Mouse (Mus musculus) cerebral cortex, adult 2 months (tissue): ENCODE results near the gene Nkx1-2.

Experiments used
- WGBS: fragments of 180-500 bp; shearing (Covaris S2); methylation state at CpG from one replicate; pipeline ENCODE4 v1.1.7; 2018; 5-methylcytosine and 5-hydroxymethylcytosine counted together

Nkx1-2 gene

GRCm38 (mm10) chr7:132599071-132599975, at the start of gene Nkx1-2:
Nkx1-2 (minus strand) TSS chr7:132599637.
- 4% methylated on average over 51 of the region's 52 CpGs for WGBS

DNA sequence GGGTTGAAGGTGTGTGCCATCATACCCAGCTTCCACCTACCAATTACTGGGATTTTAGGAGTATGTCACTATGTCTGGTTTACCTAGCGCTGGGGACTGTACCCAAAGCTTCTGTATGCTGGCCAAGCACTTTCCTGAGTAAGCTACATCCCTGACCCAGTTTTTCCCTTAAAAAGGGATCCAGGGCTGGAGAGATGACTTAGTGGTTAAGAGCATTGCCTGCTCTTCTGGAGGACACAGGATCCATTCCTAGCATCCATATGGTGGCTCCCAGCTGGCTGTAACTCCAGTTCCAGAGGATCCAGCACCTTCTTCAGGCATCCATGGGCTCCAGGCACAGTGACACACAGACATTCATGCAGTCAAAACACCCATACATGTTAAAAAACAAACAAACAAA, 47.1 kb upstream of the Nkx1-2 start:
- WGBS: 91% methylated on average over 1 of the region's 1 CpGs

DNA sequence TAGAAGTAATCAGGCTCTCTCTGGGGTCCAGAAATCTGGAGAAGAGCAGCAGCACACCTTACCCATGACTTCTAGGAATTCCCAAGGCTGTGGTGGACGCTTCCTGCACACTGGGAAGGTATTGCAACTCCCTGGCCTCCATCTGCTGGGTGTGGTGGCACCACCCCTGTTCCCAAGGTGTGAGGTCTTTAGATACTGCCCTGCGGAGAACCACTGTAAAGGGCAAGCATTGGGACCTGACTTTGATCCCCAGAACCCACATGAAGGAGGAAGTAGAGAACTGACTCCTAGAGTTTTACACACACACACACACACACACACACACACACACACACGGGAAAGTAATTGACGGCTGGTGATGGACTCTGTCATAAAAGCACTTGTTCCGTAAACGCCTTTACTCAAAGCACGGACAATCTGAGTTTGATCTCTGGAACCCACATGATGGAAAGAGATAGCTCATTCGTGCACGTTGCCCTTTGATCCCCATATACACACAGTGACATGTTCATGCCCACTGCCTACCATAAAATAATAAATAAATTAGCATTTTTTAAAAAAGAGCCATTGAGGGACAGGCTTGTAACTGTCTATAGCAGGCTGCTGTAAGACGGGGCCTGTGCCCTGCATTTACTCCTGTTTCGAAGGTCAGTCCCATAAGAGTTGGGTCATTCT, 45.3 kb upstream of the Nkx1-2 start:
- 95% methylated on average over 11 of the region's 11 CpGs for WGBS

GRCm38 (mm10) chr7:132641606-132642005, 42.2 kb upstream of the Nkx1-2 start:
- 97% methylated on average over 1 of the region's 1 CpGs for WGBS

GRCm38 (mm10) chr7:132640946-132641345, 41.5 kb upstream of the Nkx1-2 start:
- WGBS: 57% methylated on average over 9 of the region's 9 CpGs

DNA sequence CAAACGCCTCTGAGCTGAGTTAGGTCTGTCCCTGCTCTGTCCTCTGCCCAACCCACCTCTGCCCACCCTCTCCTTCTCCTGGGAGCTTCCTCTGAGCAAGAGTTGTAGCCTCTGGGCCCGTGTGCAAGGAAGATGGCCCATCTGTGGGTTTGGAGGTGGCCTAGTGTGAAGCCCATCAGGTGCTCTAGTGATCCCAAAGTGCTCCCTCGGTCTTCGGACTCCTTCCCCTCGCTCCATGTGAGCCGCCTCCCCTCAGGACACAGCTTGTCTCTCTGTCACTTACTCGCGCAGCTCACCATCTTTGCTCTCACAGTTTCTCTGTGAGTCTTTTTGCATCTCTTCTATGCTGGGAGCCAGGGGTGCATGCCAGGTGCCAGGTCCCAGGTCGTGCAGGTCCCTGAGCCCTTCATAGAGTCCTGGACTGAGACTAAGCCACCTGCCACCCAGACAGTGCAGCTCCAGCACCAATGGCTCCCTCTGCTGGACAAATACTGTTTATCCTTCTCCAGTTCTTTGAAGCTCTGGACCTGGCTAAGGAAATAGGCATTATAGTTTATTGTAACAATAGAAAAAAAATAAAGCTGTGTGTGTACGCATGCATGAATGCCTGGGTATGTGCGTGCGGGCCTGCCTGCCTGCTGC, 39.1 kb upstream of the Nkx1-2 start:
- 62% methylated on average over 12 of the region's 12 CpGs for WGBS

DNA sequence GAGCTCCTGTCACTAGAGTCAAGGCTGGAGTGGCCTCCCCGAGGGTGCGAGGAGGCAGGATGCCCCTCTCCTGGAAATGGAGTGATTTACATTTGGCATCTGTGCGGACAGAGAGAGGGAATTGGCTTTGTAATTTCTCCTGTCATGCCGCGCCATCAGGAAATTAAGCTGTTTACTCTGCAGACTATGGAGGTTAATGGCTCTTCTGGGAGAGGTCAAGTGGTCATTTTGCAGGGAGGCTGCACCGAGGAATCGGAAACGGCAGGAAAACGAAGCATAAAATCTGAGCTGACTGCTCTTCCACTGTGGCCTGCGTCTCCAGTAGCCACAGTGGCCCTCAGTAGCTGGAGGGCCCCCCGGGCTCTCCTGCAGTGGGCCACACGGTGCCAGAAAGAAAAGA, 37.9 kb upstream of the Nkx1-2 start:
- 83% methylated on average over 12 of the region's 12 CpGs for WGBS

DNA sequence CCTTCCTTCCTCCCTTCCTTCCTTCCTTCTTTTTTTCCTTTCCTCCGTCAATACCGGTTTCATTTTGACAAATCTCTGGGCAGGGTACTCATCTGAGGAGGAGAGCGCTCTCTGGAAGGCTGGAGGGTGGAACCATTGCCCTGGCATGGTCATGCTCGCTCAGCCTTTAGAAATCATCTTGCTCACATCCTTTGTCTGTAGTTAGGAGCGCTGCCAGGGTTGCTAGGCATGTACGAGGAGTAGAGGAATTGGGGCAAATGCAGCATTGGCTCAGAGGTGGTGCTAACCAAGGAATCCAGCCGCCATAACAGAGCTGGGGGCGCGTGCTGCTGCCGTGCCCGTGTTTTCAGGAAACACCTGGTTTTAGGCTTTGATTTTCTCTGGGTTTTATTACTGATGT, 31.9 kb upstream of the Nkx1-2 start:
- 47% methylated on average over 11 of the region's 11 CpGs for WGBS

GRCm38 (mm10) chr7:132627448-132627847, 28.0 kb upstream of the Nkx1-2 start:
- WGBS: 89% methylated on average over 3 of the region's 3 CpGs

GRCm38 (mm10) chr7:132626174-132626573, 26.7 kb upstream of the Nkx1-2 start:
- WGBS: 62% methylated on average over 4 of the region's 4 CpGs

DNA sequence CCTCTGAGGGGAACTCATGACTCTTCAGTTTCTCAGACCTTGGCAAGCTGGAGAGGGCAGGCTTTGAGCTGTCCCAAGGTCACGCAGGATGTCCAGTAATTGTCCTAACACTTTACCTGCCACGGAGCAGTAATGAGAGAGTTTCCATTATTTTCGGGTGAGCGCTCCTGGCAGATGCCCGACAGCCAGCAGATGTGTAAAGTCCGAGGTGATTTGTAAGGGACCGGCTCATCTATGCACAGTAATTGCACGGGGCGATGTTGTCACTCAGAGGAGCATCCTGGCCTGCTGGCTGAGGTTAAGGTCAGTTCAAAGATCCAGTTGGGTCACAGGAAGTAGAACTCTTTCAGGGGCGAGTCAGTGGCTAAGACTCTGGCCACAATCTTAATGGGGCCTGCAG, 24.7 kb upstream of the Nkx1-2 start:
- 85% methylated on average over 10 of the region's 10 CpGs for WGBS

DNA sequence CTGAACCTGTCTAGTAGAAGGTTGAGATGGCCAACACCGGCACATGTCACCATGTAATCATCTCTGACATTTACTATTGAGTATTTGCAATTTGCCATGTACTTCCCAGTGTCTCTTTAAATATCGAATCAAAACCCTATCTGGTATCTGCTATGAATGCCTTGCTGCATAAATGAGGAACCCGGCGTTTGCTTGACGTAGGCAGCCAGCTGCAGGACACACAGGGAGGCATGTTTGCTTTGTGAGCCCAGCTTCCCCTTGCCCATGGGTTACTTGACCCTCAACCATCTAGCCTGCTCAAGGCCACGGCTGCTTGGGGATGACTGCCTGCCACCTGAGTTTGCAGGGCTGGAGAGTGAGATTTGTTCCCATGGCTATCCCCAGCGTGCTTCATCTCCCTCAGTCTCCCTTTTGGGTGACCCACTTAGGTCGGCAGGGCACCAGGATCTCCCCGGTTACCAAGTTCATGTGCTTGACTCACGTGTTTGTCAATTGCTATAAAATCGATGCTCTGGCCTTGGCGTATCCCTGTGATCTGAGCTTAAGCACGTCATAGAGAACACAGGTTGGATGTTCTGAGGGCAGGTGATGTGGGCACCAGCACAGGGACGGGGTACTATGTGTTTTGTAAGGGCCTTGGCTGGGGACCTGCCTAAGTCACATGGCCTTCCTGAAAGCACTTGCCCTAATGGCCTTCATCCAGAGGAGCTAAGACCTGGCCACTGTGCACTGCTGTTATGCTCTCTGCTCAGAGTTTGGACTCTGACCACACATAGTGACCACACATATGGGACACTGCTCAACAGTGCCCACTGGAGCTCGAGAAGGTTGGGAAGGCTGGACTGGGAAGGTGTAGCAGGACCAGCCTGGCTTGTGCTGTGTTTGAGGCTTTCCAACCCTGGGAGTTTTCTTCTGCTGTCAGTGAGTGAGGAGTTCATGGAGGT, 20.8 kb upstream of the Nkx1-2 start:
- 86% methylated on average over 15 of the region's 15 CpGs for WGBS

DNA sequence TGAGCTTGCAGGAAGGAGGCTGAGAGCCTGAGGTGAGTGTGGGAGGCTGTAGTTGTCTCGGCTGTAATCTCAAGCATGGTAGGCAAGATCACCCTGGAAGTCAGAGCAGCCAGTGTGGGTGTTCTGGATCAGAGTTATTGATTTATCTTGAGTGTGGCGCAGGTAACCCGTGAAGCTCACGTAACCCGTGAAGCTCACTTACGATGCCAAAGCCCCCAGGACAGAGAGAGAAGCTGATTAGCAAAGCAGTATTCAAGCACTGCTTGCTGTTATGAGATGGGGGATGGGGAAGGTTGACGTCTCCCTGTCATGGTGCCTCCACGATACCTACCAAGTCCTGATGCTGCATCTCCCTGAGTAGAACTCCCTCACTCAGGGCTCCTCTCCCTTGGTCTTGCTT, 20.1 kb upstream of the Nkx1-2 start:
- WGBS: 94% methylated on average over 8 of the region's 8 CpGs

DNA sequence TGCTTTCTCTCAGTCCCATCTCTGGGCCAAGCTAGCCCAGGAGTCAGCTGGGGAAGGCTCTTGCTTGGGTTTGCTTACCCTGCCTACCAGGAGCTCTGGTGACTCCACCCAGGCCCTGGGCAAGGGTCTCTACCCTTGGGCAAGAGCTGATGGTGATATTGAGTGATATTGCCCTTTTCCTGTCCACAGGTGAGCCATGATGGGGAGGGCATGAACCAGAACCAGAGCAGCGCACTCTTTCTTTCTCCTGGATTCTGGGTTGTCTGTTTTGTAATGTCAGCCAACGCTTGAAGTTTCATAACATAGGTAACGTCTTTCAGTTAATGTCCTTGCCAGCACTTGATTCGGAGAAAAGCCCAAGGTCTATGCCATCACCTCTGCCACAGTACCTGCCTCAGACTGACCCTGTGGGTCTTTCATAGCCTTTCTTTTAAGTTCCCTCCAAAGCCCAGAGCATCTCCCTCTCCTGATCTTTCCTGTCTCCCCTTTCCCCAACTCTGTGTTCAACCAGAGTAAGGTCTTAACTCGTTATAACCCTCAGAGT, 17.7 kb upstream of the Nkx1-2 start:
- WGBS: 92% methylated on average over 5 of the region's 5 CpGs

DNA sequence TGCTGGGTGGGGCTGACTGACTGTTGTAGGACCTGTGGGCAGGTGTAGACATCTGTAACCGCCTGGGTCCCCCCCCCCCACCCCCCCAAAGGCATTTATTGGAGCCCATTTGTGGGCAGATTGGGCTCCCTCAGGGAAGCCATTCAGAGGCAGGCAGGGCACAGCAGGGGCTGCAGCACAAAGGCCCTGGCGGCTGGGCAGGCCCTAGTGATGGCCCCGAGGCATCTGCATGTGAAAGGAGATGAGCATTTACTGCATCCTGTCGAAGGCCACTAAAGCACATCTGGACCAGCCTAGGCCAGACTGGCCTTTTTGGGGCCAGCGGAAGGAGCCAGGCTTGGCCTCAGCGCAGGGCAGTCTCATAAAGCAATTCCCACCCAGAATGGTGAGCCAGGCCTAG, 17.0 kb upstream of the Nkx1-2 start:
- WGBS: 76% methylated on average over 6 of the region's 6 CpGs

- WGBS: 53% methylated on average over 3 of the region's 3 CpGs
These were observed 15.9 kb upstream of the Nkx1-2 start for GRCm38 (mm10) chr7:132615346-132615745.

GRCm38 (mm10) chr7:132611530-132611929, 12.1 kb upstream of the Nkx1-2 start:
- 96% methylated on average over 8 of the region's 8 CpGs for WGBS

GRCm38 (mm10) chr7:132610468-132611318, 11.3 kb upstream of the Nkx1-2 start, which contains the start of gene Lhpp:
Lhpp (plus strand) TSS chr7:132610638.
- WGBS: 7% methylated on average over 44 of the region's 44 CpGs

DNA sequence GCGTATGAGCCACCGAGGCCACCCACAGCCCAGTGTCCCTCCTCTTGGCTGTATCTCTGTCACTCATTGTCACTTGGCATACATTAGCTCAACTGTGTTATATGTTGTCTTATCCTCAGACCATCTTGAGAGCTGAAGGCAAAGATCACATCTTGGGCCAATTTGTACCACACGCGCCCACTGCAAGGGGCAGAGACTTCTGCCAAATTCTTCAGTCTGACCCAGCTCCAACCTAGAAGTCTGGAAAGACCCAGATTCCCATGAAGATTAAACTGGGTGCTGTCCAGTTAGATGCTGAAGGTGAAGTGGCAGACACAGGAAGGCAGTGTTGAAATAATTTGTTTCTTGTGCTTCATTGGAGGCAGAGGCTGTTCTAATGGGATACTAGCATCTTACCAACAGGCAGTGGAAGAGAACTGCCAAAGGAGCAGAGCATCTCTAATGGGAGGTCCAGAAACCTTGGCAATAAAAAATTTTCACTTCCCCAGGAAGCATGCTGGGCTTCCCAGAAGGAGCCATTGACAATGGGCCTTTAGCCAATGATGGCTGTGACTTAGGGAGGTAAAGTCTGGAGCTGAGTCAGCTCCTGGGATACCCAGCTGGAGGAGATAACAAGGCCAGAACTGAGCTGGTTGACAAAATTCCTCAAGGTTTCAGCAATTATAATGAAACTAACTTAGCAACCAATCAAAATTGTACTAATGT, 9.0 kb upstream of the Nkx1-2 start:
- WGBS: 94% methylated on average over 4 of the region's 4 CpGs
